Mouse (Mus musculus) heart, embryonic 10.5 days (tissue): ENCODE results near the gene Pparg. TPM values are rescaled to one million over a fixed set of nuclear protein-coding genes. Genes with fewer than 3 reads are reported as not detected.

Source experiments
- DNase-seq: peaks from one replicate; pipeline ENCODE4 v3.0.0-alpha.2; 2017; ENCODE audit warnings: low spot score
- H3K27ac ChIP-seq: fragments of 300-500 bp; sonication (generic); 2 replicates; pipeline ENCODE4 v1.5.1; 2016; ENCODE audit warnings: mild to moderate bottlenecking
- H3K27me3 ChIP-seq: fragments of 300-500 bp; sonication (generic); 2 replicates; pipeline ENCODE4 v1.6.1; 2016; ENCODE audit warnings: mild to moderate bottlenecking; ENCODE audit not compliant: poor library complexity, insufficient read depth, severe bottlenecking
- H3K36me3 ChIP-seq: fragments of 300-500 bp; sonication (generic); 2 replicates; pipeline ENCODE4 v1.6.1; 2016; ENCODE audit warnings: mild to moderate bottlenecking, moderate library complexity
- H3K4me1 ChIP-seq: fragments of 300-500 bp; sonication (generic); 2 replicates; pipeline ENCODE4 v1.6.1; 2016; ENCODE audit warnings: mild to moderate bottlenecking
- H3K4me3 ChIP-seq: fragments of 300-500 bp; sonication (generic); 2 replicates; pipeline ENCODE4 v1.5.1; 2016; ENCODE audit warnings: mild to moderate bottlenecking, moderate library complexity
- H3K9me3 ChIP-seq: fragments of 300-500 bp; sonication (generic); 2 replicates; pipeline ENCODE4 v1.6.1; 2016; ENCODE audit warnings: mild to moderate bottlenecking, moderate library complexity
- WGBS: fragments of 180-500 bp; shearing (Covaris S2); methylation state at CpG from one replicate; pipeline ENCODE4 v1.1.7; 2016; 5-methylcytosine and 5-hydroxymethylcytosine counted together
- polyA plus RNA-seq: library from polyadenylated mRNA; unstranded; fragments of >200 nt; fragmentation: Nextera tagmentation; extraction: Ambion mirVana; gene quantifications from 2 replicates; pipeline ENCODE4 v1.2.1, GENCODE M21; 2016

Gene Pparg
- polyA plus RNA-seq, 1 experiment from 2014 or later, result 0.88 TPM

DNA sequence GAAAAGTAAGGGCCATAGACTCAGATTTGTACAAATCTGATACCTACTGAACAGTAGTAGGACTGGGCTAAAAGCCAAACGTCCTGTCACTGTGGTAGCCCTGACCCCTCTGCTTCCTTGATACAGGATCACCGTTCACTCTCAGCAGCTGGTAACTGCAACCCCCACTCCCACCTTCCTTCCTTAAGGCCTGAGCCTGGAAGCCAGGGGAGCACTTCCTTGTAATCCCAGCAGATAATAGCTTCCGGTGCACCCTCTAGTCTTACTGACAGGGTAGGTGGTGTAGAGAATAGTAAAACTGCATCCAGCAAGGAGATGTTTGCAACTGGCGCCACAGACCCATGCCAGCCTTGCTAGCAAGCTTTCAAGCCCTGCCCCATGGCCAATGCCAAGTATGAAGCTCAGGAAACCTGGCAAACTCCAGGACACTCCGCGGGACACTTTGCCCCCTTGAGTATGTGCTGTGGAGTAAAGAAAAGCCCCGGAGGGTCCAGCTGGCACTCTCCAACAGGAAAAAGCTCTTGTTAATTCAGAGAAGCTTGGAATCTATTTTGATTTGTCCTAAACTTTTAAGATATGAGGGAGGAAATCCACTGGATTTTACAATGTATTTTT is 116.4 kb downstream of the Pparg start:
- no peak for DNase-seq
- 0 out of 2 replicates have a peak, but pooled peaks cover 8% of the 10 kb centered on the region for H3K27me3 ChIP-seq
- WGBS, result 44% methylated on average over 7 of the region's 7 CpGs
- no peak overlapping the region for H3K4me3 ChIP-seq
- peaks cover 34% of the 10 kb centered on the region for H3K4me1 ChIP-seq
- H3K36me3 ChIP-seq, result no peaks in the 10 kb centered on the region
- H3K9me3 ChIP-seq, result no peaks in the 10 kb centered on the region
- H3K27ac ChIP-seq, result peak overlapping the region; percentile 42; the same call in 1 of the 2 replicates

- Histone ChIP-seq H3K27me3 (0 out of 2 replicates have a peak, but pooled peaks cover 8% of the 10 kb centered on the region), H3K27ac (no peak overlapping the region), H3K4me1 (peaks cover 37% of the 10 kb centered on the region), H3K9me3 (no peaks in the 10 kb centered on the region), H3K4me3 (no peak overlapping the region), H3K36me3 (no peaks in the 10 kb centered on the region)
- DNase-seq, result no peak
Observed at GRCm38 (mm10) chr6:115479963-115480321, 119.2 kb downstream of the Pparg start.

DNA sequence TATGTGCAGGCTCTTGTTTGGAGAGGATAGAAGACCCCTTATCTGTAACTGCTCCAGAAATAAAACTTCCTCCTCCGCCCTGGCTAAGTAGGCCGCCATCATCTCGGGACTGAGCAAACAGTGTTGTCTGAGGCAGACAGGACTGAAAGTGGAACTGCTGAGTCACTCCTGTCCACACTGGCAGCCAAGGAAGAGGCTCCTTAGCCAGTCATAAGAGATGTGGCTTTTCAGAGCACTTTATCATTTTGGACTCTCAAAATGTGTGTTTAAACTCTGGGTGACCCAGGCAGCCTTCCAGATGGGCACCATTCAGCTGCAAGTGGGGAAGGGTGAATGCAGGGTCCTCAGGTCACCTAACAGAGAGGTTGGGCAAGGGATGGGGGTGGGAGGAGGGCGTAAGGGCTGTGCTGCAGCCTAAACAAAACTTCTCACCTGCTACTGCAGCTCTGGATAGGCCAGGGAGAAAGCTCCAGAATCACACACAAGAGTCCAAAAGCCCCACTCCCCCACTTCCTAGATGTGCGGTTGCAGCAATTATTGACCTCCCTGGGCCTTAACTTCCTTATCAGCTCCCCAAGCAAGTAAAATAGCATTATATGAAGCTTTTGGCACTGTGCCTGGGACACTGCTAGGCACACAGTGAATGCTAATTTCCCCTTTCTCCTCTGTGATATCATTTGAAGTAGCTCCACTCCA is 119.7 kb downstream of the Pparg start:
- Histone ChIP-seq H3K27me3 (0 out of 2 replicates have a peak, but pooled peaks cover 8% of the 10 kb centered on the region), H3K4me1 (peaks cover 38% of the 10 kb centered on the region), H3K4me3 (no peak overlapping the region), H3K36me3 (no peaks in the 10 kb centered on the region), H3K27ac (peak overlapping the region; percentile 70), H3K9me3 (no peaks in the 10 kb centered on the region)
- peak; percentile 85 for DNase-seq
- WGBS, result 16% methylated on average over 5 of the region's 5 CpGs

DNA sequence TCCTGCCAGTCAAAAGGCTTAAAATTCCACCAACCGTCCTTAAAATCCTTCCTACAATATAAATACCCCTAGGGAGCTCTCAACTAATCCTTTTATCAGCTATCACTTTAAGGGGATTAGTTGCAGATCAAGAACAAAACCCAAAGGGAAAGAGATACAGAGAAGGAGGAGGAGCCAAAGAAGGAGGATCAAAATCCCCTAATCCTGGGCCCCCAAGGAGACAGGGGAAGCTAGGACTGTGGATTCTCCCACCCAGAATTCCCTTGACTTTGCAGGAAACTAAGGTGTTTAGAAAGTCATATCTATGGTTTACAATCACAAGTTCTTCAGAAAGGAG is 120.2 kb downstream of the Pparg start:
- no peak overlapping the region for H3K4me3 ChIP-seq
- H3K4me1 ChIP-seq, result peaks cover 38% of the 10 kb centered on the region
- H3K27ac ChIP-seq, result peak overlapping the region; percentile 70; the same call in 1 of the 2 replicates
- H3K9me3 ChIP-seq, result no peaks in the 10 kb centered on the region
- peaks cover 8% of the 10 kb centered on the region; the same call in 1 of the 2 replicates for H3K27me3 ChIP-seq
- H3K36me3 ChIP-seq, result no peaks in the 10 kb centered on the region
- WGBS, result 0% methylated on average over 1 of the region's 1 CpGs
- DNase-seq, result no peak

- Histone ChIP-seq H3K9me3 (no peaks in the 10 kb centered on the region), H3K36me3 (no peaks in the 10 kb centered on the region), H3K4me1 (peaks cover 38% of the 10 kb centered on the region), H3K27ac (0 out of 2 replicates have a peak overlapping the region, but pooled peaks have one; percentile 29), H3K4me3 (no peak overlapping the region), H3K27me3 (peaks cover 8% of the 10 kb centered on the region; the same call in 1 of the 2 replicates)
- 31% methylated on average over 3 of the region's 3 CpGs for WGBS
- no peak for DNase-seq
Observed at GRCm38 (mm10) chr6:115481603-115482002, 120.9 kb downstream of the Pparg start.

GRCm38 (mm10) chr6:115485635-115486034 is 124.9 kb downstream of the Pparg start:
- 58% methylated on average over 6 of the region's 6 CpGs for WGBS
- H3K27me3 ChIP-seq, result peaks cover 8% of the 10 kb centered on the region; the same call in 1 of the 2 replicates
- no peak overlapping the region for H3K4me3 ChIP-seq
- H3K4me1 ChIP-seq, result peaks cover 15% of the 10 kb centered on the region
- no peak for DNase-seq
- no peak overlapping the region for H3K27ac ChIP-seq
- no peaks in the 10 kb centered on the region for H3K36me3 ChIP-seq
- H3K9me3 ChIP-seq, result no peaks in the 10 kb centered on the region

DNA sequence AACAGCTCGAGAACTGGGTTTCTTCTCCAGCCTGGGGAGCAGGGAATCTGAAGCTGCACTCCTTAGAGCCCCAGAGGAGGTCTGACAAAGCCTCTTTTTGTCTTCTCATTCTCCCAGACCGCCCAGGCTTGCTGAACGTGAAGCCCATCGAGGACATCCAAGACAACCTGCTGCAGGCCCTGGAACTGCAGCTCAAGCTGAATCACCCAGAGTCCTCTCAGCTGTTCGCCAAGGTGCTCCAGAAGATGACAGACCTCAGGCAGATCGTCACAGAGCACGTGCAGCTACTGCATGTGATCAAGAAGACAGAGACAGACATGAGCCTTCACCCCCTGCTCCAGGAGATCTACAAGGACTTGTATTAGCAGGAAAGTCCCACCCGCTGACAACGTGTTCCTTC is 129.1 kb downstream of the Pparg start:
- DNase-seq, result no peak
- no peak overlapping the region for H3K4me3 ChIP-seq
- no peaks in the 10 kb centered on the region; the same call in 1 of the 2 replicates for H3K27me3 ChIP-seq
- H3K36me3 ChIP-seq, result no peaks in the 10 kb centered on the region
- no peak overlapping the region for H3K27ac ChIP-seq
- H3K9me3 ChIP-seq, result no peaks in the 10 kb centered on the region
- H3K4me1 ChIP-seq, result peaks cover 2% of the 10 kb centered on the region; the same call in 1 of the 2 replicates
- WGBS, result 75% methylated on average over 9 of the region's 9 CpGs

DNA sequence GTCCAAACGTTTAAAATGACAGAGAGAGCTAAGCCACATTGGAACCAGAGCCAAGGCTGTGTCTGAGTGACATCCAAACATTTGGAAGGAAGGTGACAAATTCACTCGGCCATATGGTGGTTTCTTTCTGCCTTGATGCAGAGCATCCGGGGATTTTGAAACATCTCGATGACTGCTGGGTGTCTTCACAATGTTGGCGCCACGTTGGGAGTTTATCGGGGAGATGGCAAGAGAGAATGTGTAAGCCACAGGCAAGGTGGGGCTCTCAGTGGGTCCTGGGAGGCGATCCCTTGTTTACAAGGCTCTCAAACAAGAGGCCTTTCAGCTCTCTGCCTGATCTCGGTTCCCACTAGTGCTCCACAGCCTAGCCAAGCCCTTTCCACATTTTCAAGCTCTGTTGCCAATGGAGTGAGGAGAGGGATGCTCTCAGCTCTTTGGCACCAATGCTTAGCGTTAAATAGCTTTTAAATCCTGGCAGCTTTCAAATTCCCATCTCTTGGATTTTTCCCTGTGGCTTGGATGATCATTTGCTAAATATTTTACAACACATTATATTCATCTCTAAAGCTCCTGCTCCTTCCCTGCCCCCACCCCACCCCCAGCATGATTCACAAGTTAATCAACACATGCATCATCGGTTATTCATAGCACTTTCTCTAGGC is 132.3 kb downstream of the Pparg start:
- H3K27me3 ChIP-seq, result no peaks in the 10 kb centered on the region
- H3K9me3 ChIP-seq, result no peaks in the 10 kb centered on the region
- H3K36me3 ChIP-seq, result no peaks in the 10 kb centered on the region
- no peak for DNase-seq
- H3K4me3 ChIP-seq, result no peak overlapping the region
- H3K27ac ChIP-seq, result no peak overlapping the region
- H3K4me1 ChIP-seq, result no peaks in the 10 kb centered on the region
- WGBS, result 57% methylated on average over 11 of the region's 11 CpGs

GRCm38 (mm10) chr6:115493824-115494223 is 133.1 kb downstream of the Pparg start:
- Histone ChIP-seq H3K36me3 (no peaks in the 10 kb centered on the region), H3K4me1 (no peaks in the 10 kb centered on the region), H3K9me3 (no peaks in the 10 kb centered on the region), H3K27me3 (no peaks in the 10 kb centered on the region), H3K27ac (no peak overlapping the region), H3K4me3 (no peak overlapping the region)
- no peak for DNase-seq

DNA sequence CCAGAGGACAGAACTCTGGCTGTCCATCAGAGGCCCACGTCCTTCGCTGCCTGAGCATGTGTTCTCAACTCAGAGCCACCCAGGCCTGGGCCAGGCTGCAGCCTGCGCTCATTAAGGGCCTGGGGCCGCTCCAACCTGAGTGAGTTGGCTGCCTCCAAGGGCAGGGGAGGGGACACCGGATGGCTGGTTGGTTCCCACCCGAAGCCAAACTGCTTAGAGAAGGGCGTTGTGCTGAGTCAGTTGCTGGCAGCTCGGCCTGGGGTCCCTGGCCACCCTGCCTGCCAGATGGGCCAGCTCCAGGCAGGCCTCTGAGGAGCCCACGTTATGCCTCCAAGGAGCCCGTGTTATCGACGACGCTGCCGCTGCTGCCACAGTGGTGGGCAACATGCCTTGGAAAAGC is 138.8 kb downstream of the Pparg start:
- 69% methylated on average over 14 of the region's 14 CpGs for WGBS
- no peaks in the 10 kb centered on the region for H3K36me3 ChIP-seq

GRCm38 (mm10) chr6:115500234-115500633 is 139.5 kb downstream of the Pparg start:
- Histone ChIP-seq H3K27me3 (0 out of 2 replicates have a peak, but pooled peaks cover 4% of the 10 kb centered on the region), H3K4me1 (peaks cover 41% of the 10 kb centered on the region), H3K4me3 (no peak overlapping the region), H3K36me3 (no peaks in the 10 kb centered on the region), H3K9me3 (no peaks in the 10 kb centered on the region), H3K27ac (no peak overlapping the region)
- 78% methylated on average over 10 of the region's 10 CpGs for WGBS
- DNase-seq, result no peak

More for the DNA sequence above, 138.8 kb downstream of the Pparg start:
- Histone ChIP-seq H3K27ac (no peak overlapping the region), H3K9me3 (no peaks in the 10 kb centered on the region), H3K4me3 (no peak overlapping the region), H3K4me1 (peaks cover 39% of the 10 kb centered on the region), H3K27me3 (0 out of 2 replicates have a peak, but pooled peaks cover 4% of the 10 kb centered on the region)
- no peak for DNase-seq

- Histone ChIP-seq H3K4me3 (no peak overlapping the region), H3K36me3 (no peaks in the 10 kb centered on the region), H3K27me3 (0 out of 2 replicates have a peak, but pooled peaks cover 4% of the 10 kb centered on the region), H3K27ac (peak overlapping the region; percentile 60; the same call in 1 of the 2 replicates), H3K9me3 (no peaks in the 10 kb centered on the region), H3K4me1 (peaks cover 41% of the 10 kb centered on the region)
- no peak for DNase-seq
- 23% methylated on average over 3 of the region's 3 CpGs for whole genome bisulfite sequencing
Observed at GRCm38 (mm10) chr6:115501131-115501530, 140.4 kb downstream of the Pparg start.

DNA sequence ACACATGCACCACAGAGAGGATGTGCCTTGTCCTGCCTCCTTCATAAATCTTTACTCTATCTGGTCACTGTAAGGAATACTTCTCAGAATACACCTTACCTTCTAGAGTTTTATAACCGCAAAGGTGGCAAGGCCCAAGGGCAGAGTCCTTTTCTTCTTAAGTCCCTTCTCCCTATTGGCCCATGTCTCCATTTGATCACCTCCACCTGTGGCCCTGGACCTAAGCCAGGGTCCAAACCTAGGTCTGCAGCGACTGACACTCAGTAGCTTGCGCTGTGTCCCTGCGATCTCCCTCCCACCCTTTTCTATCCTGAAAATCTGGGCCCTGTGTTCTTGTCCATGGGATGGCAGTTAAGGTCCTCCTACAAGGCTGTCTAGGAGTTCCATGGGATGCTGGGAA is 142.3 kb downstream of the Pparg start:
- Histone ChIP-seq H3K4me3 (no peak overlapping the region), H3K9me3 (no peaks in the 10 kb centered on the region), H3K27ac (no peak overlapping the region), H3K27me3 (0 out of 2 replicates have a peak, but pooled peaks cover 4% of the 10 kb centered on the region), H3K4me1 (peaks cover 41% of the 10 kb centered on the region), H3K36me3 (no peaks in the 10 kb centered on the region)
- WGBS, result 95% methylated on average over 4 of the region's 4 CpGs
- no peak for DNase-seq
